Mouse (Mus musculus) gastrocnemius, postnatal 4 days (tissue): ENCODE measurements around the gene Myo1f. TPM values are rescaled to one million over a fixed set of nuclear protein-coding genes. Genes with fewer than 3 reads are reported as not detected.
"Not testable (repeated sequence)": the region's sequence is repeated elsewhere in the genome, so short reads cannot be mapped to it uniquely, and the experiment has no call there.

Source experiments
- DNase-seq, 2 experiments: peaks; one replicate each; pipeline ENCODE4 v3.0.0; 2021 to 2022; ENCODE audit warnings: low spot score in 2 of 2, mixed read lengths in 2 of 2
- total RNA-seq, 2 experiments: library from RNA; stranded (reverse); gene quantifications; 2 replicates each; pipeline ENCODE4 v1.2.3; 2021

Gene Myo1f
- total RNA-seq, 2 experiments from 2014 or later, result 3.0 to 4.3 TPM

DNA sequence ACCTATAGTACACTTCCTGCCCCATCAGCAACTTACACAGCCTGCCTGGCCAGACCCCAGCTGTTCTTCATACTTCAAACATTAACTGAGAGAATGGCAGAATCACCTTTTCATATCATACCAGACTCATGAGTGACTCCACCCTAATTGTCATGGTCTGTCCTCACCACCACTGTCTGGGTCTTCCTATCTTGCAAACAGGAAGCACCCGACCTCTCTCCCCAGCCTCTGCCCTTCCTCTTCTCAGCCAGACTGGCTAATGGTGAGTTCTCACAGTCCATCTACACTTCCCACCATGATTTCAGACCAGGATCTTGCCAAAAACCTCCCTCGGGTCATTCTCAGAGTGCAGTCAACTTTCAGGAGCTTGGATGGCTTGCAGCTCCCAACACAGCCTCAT is 10.7 kb downstream of the Myo1f start:
- DNase-seq, result no peak

DNA sequence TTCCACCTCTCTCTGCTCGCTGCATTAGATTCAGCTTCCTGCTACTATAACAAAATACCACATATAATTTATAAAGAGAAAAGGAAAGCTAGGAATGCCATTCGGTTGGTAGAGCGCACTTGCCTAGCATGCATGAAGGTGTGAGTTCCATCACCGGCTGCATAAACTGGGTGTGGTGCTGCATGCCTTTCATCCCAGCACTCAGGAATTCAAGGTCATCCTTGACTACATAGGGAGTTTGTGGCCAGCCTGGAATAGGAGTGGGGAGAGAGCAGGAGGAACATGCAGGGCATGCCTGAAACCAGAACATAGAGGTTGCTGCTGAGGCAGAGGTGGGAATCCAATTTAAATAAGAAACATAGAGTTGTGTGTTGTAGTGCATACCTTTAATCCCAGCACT is 28.6 kb downstream of the Myo1f start:
- DNase-seq, result no peak

DNA sequence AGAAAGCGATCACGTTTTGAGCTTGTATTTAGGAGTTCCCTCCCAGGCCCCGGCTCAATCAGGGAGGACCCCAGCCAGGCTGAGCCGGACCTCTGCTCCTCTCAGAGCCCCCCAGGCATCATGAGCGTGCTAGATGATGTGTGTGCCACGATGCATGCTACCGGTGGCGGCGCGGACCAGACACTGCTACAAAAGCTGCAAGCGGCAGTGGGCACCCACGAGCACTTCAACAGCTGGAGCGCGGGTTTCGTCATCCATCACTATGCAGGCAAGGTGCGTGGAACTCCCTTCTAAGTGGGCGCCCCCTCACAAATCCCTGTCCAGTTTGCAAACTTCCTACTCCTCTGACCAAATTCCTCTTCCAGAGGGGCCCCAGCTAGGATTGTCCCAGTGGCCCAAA is 30.5 kb downstream of the Myo1f start:
- no peak for DNase-seq

DNA sequence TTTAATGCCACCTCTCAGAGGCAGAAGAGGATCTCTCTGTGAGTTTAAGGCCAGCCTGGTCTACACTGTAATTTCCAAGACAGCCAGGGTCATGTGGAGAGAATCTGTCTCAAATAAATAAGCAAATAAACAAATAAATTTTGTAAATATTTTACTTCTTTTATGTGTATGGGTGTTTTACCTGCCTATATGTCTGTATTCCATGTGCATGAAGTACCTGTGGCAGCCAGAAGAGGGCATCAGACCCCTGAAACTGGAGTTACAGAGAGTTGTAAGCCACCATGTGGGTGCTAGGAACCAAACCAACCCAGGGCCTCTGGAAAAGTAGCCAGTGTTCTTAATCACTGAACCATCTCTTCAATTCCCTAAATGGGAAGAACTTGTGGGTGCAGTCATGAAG is 41.8 kb downstream of the Myo1f start:
- DNase-seq, result no peak

DNA sequence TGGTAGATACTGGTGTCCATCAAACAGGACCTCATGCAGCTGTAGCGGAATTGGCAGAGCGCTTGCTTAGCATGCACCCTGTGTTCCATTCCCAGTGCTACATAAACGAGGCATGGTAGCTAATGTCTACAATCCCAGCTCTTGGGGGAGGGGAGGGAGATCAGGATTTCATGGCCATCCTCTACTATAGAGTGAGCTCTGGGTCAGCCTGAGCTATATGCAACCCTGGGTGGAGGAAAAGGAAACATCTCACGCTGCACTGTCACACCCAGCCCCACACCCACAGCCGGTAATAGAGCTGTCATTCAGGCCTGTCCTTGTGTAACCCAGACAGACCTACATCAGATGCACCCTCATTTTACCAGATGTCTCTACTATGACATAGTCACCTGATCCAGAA is 43.0 kb downstream of the Myo1f start:
- no peak for DNase-seq

DNA sequence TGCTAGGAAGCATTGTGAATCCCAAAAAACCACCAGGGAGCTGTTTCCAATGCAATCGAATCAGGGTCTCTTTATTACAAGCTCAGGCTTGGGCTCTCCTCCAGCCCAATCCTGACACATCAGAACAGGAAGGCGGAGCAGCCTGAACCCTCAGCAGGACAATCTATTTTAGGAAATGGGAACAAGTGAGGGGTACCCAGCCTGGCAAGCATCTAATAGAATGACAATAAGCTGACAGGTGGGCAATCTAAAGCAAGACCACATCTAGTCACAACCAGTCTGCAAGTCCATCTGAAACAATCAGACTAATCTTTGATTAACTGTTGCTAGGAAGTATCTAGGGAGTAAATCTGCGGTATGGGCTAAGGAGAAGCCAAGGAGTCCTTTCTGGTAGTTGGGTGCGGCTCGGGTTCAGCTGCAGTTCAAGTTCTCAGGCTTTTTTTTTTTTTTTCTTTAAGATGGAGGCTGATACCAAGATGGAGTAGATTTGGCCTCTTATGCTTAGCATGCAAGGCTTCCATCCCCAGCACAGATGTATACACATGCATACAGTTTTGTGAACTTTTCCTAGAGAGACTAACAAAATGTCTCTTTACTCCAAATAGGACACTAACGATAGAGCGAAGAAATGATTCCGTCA is 44.4 kb downstream of the Myo1f start:
- DNase-seq, result no peak

DNA sequence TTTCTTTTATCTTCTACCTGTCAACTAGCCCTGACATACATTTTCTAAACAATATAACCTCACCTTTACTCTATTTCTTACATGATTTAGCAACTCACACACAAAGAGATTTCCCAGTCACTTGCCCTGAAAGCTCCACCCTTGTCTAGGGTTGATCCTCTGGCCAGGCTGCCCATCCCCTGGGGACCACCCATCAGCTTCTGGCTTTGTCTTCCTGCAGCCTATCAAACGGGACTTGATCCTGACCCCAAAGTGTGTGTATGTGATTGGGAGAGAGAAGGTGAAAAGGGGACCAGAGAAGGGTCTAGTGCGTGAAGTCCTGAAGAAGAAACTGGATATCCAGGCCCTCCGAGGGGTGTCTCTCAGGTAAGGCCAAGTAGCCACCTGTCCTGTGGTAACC is 45.3 kb downstream of the Myo1f start:
- DNase-seq, result no peak

DNA sequence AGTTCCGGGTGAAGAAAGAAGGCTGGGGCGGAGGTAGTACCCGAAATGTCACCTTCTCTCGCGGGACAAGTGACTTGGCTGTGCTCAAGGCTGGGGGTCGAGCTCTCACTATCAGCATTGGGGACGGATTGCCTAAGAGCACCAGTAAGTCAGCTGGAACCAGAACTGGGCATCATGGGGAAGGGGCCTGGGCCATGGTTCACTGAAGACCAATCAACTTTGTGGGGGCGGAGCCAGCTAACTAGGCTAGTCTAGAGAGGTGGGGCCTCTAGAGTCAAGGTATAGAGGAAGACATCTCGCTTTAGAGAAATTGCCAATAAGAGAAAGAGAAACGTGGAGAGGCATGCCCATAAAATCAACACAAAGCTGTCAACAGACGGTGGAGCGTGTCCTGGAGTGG is 46.4 kb downstream of the Myo1f start:
- DNase-seq, result no peak

DNA sequence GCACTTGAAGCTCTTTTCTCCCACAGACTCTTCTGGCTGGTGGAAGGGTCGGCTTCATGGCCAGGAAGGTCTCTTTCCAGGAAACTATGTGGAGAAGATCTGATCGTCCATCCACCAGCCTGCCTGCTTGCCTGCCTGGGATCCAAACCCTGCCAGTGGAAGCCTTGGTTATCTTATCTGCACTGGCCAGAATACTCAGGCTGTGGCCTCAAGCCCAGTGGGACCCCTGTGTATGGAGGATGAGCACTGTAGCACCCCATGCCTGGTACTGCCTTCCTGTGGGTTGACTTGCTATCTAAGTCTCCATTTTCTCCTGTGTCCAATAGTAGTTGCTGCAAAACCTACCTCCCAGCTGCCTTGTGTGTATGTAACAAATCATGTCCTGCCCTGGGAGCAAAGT is 51.8 kb downstream of the Myo1f start:
- no peak for DNase-seq

DNA sequence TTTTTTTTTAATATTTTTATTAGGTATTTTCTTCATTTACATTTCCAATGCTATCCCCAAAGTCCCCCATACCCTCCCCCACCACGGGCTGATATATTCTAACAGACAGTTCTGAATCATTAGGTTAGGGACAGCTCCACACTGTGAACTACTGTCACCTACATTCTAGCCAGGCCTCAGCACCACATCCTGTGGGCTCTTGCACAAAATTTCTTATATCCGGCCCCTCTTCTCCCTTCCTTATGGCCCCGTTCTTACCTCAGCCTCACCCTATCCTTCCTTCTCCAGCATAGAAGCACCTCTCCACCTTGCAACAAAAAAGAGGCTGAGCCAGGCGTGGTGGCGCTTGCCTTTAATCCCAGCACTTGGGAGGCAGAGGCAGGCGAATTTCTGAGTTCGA is 55.0 kb downstream of the Myo1f start:
- DNase-seq, result no peak

DNA sequence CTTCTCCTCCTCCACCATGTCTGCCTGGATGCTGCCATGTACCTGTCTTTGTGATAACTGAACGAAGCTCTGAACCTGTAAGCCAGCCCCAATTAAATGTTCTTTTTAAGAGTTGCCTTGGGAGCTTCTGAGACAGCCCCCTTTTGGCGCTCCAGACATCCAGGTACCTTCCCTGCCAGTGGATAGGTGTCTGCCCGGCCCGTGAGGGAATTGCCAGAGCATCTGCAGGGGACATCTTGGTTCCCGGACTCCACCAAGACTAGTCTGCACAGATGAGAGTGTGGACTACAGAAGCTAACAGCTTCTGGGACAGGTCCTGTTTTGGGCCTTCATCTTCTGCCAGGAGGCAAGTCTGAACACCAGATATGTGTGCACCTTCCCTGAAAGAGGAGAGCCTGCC is 58.2 kb downstream of the Myo1f start:
- not testable (repeated sequence) for DNase-seq

DNA sequence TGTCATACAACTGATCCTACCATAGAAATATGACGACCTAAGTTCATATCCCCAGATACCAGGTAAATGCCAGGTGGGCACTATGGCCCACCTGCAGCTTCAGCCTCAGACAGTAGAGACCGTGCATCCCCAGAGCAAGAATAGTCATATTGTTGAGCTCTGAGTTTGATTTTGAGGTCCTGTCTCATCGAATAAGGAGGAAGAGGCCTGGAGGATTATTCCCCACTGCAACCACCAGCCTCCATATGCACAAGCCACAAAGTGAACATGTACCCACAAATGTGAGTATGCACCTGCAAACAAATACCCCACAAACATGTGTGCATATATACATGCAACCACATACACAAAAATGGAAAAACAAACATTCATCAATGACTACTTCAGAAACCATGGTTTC is 71.8 kb downstream of the Myo1f start:
- DNase-seq, result no peak

DNA sequence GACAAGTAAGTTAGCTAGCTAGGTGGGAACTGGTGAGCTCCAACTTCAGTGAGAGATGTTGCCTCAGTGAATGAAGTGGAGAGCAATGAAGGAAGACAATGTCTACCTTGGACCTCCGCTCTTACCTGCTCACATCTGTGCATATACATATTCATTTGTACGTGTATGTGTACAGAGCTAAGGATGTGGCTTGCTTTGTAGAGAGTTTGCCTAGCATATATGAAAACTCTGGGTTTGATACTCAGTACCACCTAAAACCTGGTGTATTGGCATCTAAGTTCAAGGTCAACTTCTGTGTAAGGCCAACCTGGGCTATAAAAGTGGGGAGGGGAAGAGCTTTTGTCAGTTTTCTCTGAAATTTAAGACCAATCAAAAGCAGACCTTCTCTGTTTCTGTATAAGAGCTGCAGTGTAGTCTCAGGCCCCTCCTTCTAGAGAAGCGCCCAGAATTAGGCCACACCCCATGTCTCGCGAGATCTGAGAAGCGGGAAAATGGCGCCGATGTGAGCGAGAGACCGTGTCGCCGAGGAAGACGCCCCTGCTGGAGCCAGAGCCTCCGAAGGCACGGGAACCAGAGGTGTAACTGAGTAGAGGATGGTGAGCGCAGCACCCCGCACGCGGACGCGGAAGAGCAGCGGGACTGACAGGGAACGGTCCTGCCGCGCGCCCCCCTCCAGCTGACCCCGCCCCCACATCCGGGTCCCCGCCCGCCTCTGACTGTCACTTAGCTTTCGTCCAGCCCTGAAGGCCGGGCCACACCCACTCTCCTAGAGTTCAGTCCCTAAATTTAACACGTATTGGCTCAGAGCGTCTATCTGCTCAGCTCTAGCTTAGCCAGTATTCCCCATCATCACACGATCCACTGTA is 73.3 kb downstream of the Myo1f start, which contains the start of gene Zfp414:
Gene Zfp414 (plus strand): TSS at position 470 of the 866 bp plus-strand sequence.
- DNase-seq, result peak; percentile 73 to 91

DNA sequence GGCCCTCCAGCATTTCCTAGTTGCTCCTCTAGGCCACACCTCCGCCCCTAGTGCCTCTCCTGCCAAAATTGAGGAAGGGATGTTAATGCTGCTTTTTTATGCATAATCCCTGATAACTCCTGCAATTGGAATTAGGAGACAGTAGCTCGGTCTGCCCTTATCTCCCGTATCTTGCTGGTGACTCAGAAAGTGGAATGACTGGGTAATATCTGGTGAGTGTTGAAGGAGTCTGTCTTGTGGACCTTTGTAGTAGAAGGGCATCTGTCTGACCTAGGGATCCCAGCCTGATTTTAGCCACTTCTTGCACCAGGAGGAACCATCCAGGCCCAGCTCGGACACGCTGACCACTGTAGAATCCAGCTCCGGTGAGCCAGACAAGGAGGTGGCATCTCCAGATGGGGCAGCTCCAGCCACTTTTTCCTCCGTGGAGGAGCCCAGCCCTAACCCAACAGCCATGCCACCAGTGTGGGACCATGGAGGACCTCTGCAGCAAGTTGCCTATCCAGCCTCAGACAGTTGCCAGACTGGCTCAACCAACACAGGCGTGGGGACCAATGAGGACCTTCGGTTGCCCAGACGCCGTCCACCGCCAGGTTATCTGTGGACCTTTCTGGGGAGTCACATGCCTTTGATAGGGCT is 74.1 kb downstream of the Myo1f start:
- no peak for DNase-seq

DNA sequence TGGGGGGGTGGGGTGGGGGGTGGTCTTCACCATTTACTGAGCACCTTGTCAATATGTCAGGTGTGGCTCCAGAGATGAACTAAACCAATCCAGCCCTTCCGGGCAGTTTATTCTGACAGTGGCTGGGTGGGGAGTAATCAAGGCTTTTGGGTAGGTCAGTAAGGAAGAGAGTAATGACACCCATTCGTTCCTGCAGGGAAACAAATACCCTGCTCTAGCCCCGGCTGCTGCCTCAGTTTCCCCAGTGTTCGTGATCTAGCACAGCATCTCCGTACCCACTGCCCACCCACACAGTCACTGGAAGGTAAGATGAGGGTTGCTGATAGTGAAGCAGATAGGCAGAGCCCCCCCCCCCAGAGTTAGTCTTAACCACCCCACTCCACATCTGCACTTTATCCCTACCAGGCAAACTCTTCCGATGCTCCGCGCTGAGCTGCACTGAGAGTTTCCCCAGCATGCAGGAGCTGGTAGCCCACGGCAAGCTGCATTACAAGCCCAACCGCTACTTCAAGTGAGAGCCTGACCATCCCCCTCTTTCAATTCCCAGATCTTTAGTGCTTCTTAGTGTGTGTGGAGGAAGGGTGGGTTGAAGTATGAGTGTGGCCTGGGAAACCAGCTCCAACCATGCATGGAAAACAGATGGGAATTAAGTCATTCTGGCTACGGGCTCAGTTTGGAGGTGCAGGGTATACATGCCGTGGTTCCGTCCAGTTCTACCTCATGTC is 74.8 kb downstream of the Myo1f start:
- DNase-seq, result peak in 1 of 2 experiments; percentile 26

DNA sequence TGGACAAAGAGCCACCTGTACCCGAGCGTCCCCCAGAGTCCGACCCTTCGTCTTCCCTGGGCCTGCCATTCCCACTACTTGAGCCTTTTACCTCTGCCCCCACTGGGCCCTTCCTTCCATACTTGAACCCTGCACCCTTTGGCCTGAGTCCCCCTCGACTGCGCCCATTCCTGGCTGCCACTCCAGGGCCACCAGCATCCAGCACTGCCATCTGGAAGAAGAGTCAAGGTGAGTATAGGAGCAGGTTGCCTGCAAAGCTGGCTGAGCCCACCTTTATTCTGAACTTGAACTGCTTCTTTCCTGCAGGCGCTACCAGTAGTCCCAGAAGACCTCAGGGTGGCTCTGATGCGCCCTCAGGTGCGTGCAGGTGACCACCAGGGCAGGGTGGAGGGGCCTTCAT is 75.7 kb downstream of the Myo1f start:
- DNase-seq, result no peak

DNA sequence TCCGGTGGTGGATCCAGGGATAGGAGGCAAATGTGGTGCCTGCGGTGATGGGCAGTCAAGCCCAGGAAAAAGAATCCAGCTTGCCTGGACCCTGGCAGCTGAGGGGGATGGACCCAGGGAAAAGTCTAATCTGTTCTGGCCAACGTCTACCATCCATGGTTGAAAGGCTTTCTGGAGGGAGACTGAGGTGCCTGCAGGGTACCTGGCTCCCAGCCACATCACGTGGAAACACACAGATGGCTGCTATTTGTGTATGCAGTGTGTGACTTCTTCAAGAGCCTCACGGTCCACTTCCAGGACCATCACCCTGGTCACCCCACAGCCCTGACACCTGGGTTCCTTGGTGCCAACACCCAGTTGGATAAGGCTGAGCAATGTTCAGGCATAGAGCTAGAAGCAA is 76.3 kb downstream of the Myo1f start:
- no peak for DNase-seq

DNA sequence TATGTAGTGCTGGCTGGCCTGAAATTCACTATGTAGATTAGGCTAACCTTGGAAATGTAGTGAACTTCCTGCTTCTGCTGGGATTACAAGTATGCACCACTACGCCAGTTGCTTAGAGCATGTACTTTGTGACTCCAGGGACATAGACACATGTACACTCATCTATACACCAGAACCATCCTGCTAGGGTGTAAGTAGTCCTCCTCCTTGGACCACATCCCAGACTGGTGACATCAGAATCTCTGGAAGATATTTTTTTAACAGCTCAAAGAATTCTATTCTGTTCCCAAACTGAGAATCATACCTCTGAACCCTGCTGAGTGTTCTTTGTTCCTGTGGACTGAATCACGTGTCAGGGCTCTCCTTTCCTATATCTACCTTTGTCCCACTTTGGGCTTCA is 81.5 kb downstream of the Myo1f start:
- DNase-seq, result no peak

DNA sequence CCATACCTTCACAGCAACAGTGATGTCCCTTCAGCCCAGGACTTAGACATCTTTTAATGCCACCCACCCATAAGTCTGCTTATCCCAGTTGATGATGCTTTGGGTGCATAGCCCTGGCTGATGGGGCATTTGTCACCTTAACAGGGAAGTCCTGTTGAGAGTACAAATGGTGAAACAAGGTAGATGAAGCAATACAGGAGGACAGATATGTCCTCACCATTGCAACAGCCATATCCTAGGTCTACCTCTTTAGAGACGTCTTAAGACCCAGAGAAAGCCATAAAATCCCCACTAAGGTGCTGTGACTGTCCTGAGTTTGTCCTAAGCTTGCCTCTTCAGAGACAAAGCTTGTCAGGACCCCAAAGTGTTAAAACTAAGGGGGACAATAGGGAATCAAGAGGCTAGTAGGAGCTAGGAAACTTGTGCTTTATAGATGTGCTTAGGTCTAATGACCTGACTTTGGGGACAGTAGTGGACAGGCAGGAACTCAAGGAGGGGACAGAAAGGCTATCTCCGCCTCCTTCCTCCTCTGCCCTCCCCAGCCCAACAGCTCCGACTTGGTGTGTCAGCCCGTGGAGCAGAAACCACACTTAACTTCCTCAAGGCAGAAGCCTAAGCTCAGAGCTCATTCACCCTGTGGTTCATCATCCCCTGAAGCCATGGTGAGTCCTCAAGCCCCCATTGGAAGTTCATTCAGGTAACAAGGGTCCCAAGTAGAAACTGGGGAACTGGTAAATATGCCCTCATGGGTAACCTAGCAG is 82.2 kb downstream of the Myo1f start, which contains the start of gene Pram1:
Gene Pram1 (plus strand): TSS at position 541 of the 761 bp plus-strand sequence.
- DNase-seq, result no peak

DNA sequence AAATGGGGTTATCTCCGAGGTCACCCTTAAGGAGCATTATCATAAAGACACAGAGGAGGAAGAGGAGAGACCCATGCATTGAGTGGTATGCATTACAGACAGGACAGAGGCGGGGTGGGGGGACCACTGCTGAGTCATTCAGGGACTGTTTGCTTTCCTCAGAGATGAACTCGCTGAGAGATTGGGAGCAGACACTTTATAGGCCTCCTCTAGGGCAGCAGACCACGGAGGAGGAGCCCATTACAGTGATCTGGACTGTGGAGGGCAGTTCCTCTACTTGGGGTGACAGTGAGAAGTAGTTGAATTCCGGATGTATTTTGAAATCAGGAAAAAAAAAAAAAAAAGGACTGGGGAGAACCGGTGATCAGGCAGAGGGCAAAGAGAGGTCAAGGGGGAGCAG is 84.2 kb downstream of the Myo1f start:
- no peak for DNase-seq

DNA sequence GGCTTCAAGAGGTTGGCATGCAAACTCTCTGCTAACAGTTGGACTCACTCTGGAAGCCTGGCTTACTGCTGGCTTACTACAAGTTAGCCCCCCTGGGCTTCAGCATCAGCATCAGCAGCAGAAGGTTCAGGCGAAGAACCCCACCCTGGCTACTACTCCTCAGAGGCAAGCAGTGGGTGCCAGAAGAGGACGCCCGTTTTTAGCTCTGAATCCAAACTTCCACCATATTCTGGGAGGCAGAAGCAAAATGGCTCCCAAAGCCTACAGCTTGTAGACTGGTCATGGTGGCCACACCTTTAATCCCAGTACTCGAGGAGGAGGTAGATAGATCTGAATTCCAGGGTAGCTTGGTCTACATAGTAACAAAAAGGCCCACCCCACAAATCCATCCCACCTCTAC is 88.6 kb downstream of the Myo1f start:
- DNase-seq, result no peak
